Mouse (Mus musculus): ENCODE measurements at regions not wholly inside any gene's neighbourhood (a gene's known extent, or its start where the extent isn't known, plus 50 kb on each side); places are given as distances from the start of the nearest gene placed in this dataset.
A peak's percentile ranks its signal among the peaks of the same experiment; 100 is the strongest.

DNA sequence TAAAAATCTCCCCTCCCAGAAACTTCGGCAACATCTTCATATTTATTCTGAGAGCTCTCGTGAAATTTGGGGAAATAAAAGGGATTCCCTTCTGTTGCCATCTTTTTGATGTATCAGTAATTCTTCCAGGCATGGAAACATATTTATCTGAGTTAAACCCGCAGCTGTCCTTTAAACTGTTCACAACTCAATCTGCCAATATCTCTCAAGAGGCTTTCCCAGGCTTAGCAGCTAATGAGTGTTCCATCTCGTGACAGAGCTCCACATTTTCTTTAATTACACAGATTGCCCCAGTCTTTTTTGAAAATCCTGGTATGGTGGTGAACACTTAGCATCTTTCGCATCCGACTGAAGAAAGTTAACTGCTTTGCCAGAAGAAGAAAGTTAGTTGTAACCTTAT lies 149.5 kb downstream of the Anxa1 start:
- no peak overlapping the region for H3K9ac ChIP-seq
- no peaks in the 10 kb centered on the region for H3K27me3 ChIP-seq (ENCODE audit: insufficient read depth, low read length)
- WGBS: 80% methylated on average over 6 of the region's 6 CpGs
- H3K9me3 ChIP-seq (ENCODE audit: low read depth, low read length): no peaks in the 10 kb centered on the region
- H3K27ac ChIP-seq (ENCODE audit: low read depth): no peak overlapping the region
- no peak for TF ChIP-seq CTCF (IDR thresholded peaks at IDR 0.05; ENCODE audit: low read depth)
- no peaks in the 10 kb centered on the region for H3K4me1 ChIP-seq (ENCODE audit: insufficient read depth)
- H3K36me3 ChIP-seq (ENCODE audit: insufficient read depth): no peaks in the 10 kb centered on the region
- no peak overlapping the region for H3K4me2 ChIP-seq
- no peak for ATAC-seq (ENCODE audit: insufficient read depth)
- H3K4me3 ChIP-seq (ENCODE audit: low read depth, low read length): no peak overlapping the region
- DNase-seq: no peak

DNA sequence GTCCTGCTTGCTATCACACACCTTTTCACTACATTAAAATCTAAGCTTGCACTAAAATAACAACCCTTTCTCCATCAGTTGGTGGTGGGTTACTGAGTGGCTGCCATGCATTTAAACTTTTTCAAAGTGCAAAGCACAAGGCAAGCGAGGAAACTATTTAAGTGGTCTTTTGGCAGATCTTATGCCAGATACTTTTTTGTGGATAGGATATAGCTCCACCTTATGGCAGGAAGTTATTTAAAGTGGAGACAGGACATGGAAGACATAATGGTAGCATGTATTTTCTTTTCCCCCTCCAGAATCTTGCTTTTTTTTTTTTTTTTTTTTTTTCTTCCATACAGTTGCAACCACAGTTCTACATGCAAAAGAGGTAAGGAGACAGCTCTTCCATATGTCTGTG lies 150.3 kb downstream of the Anxa1 start:
- DNase-seq: peak; percentile 54
- H3K9ac ChIP-seq: no peak overlapping the region
- H3K27ac ChIP-seq (ENCODE audit: low read depth): no peak overlapping the region
- no peak overlapping the region for H3K4me2 ChIP-seq
- 23% methylated on average over 1 of the region's 1 CpGs for WGBS
- no peak overlapping the region for H3K4me3 ChIP-seq (ENCODE audit: low read depth, low read length)
- TF ChIP-seq CTCF (IDR thresholded peaks at IDR 0.05; ENCODE audit: low read depth): peak; percentile 33
- no peaks in the 10 kb centered on the region for H3K9me3 ChIP-seq (ENCODE audit: low read depth, low read length)
- no peak for ATAC-seq (ENCODE audit: insufficient read depth)
- H3K27me3 ChIP-seq (ENCODE audit: insufficient read depth, low read length): no peaks in the 10 kb centered on the region
- no peaks in the 10 kb centered on the region for H3K36me3 ChIP-seq (ENCODE audit: insufficient read depth)
- no peaks in the 10 kb centered on the region for H3K4me1 ChIP-seq (ENCODE audit: insufficient read depth)

DNA sequence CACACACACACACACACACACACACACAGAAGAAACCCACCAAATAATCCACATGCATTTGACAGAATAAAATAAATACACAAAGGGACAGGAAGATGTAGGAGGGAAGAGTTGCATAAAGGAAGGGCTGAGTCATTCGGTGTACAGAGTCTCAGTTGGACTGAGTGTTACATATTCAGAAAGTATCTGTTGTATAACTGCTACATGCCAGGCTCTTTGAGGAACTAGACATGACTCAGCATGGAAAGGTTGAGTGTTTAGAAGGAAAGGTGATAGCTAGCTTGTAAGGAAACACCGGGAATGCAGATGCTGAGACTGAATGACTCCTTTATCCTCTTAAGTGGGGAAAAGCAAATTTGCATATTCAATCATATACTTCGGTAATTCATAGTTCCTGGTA lies 151.3 kb downstream of the Anxa1 start:
- Histone ChIP-seq H3K4me1 (ENCODE audit: insufficient read depth) (no peaks in the 10 kb centered on the region), H3K4me2 (no peak overlapping the region), H3K9ac (no peak overlapping the region), H3K36me3 (ENCODE audit: insufficient read depth) (no peaks in the 10 kb centered on the region), H3K27me3 (ENCODE audit: insufficient read depth, low read length) (no peaks in the 10 kb centered on the region), H3K27ac (ENCODE audit: low read depth) (no peak overlapping the region), H3K4me3 (ENCODE audit: low read depth, low read length) (no peak overlapping the region), H3K9me3 (ENCODE audit: low read depth, low read length) (no peaks in the 10 kb centered on the region)
- ATAC-seq (ENCODE audit: insufficient read depth): no peak
- no peak for TF ChIP-seq CTCF (IDR thresholded peaks at IDR 0.05; ENCODE audit: low read depth)
- WGBS: 37% methylated on average over 3 of the region's 3 CpGs
- no peak for DNase-seq

- no peak for TF ChIP-seq CTCF (IDR thresholded peaks at IDR 0.05; ENCODE audit: low read depth)
- no peak overlapping the region for H3K4me3 ChIP-seq (ENCODE audit: low read depth, low read length)
- H3K36me3 ChIP-seq (ENCODE audit: insufficient read depth): no peaks in the 10 kb centered on the region
- H3K9me3 ChIP-seq (ENCODE audit: low read depth, low read length): no peaks in the 10 kb centered on the region
- H3K27ac ChIP-seq (ENCODE audit: low read depth): no peak overlapping the region
- no peaks in the 10 kb centered on the region for H3K27me3 ChIP-seq (ENCODE audit: insufficient read depth, low read length)
- 81% methylated on average over 7 of the region's 7 CpGs for WGBS
- no peak for DNase-seq
- no peak for ATAC-seq (ENCODE audit: insufficient read depth)
- no peaks in the 10 kb centered on the region for H3K4me1 ChIP-seq (ENCODE audit: insufficient read depth)
- H3K9ac ChIP-seq: no peak overlapping the region
- no peak overlapping the region for H3K4me2 ChIP-seq
These were observed 164.0 kb downstream of the Anxa1 start for GRCm38 (mm10) chr19:20226756-20227155.

- no peak for TF ChIP-seq CTCF (IDR thresholded peaks at IDR 0.05; ENCODE audit: low read depth)
These were observed 173.4 kb downstream of the Anxa1 start for GRCm38 (mm10) chr19:20217389-20217788.

GRCm38 (mm10) chr19:20194511-20194910 lies 196.2 kb downstream of the Anxa1 start:
- TF ChIP-seq CTCF (IDR thresholded peaks at IDR 0.05; ENCODE audit: low read depth): no peak
- Histone ChIP-seq H3K4me2 (no peak overlapping the region), H3K4me3 (ENCODE audit: low read depth, low read length) (no peak overlapping the region), H3K27me3 (ENCODE audit: insufficient read depth, low read length) (no peaks in the 10 kb centered on the region), H3K9me3 (ENCODE audit: low read depth, low read length) (no peaks in the 10 kb centered on the region), H3K9ac (no peak overlapping the region), H3K36me3 (ENCODE audit: insufficient read depth) (no peaks in the 10 kb centered on the region), H3K4me1 (ENCODE audit: insufficient read depth) (no peaks in the 10 kb centered on the region), H3K27ac (ENCODE audit: low read depth) (no peak overlapping the region)
- ATAC-seq (ENCODE audit: insufficient read depth) (no peak), DNase-seq (no peak)
- WGBS: 76% methylated on average over 1 of the region's 1 CpGs

More at GRCm38 (mm10) chr19:20217389-20217788, 173.4 kb downstream of the Anxa1 start:
- Histone ChIP-seq H3K27me3 (ENCODE audit: insufficient read depth, low read length) (no peaks in the 10 kb centered on the region), H3K9me3 (ENCODE audit: low read depth, low read length) (no peaks in the 10 kb centered on the region), H3K27ac (ENCODE audit: low read depth) (no peak overlapping the region), H3K4me1 (ENCODE audit: insufficient read depth) (no peaks in the 10 kb centered on the region), H3K4me3 (ENCODE audit: low read depth, low read length) (no peak overlapping the region), H3K36me3 (ENCODE audit: insufficient read depth) (no peaks in the 10 kb centered on the region), H3K4me2 (no peak overlapping the region), H3K9ac (no peak overlapping the region)
- DNase-seq: no peak
- no peak for ATAC-seq (ENCODE audit: insufficient read depth)

GRCm38 (mm10) chr19:20181854-20182253 lies 208.9 kb downstream of the Anxa1 start:
- ATAC-seq (ENCODE audit: insufficient read depth): no peak
- no peaks in the 10 kb centered on the region for H3K27me3 ChIP-seq (ENCODE audit: insufficient read depth, low read length)
- H3K9ac ChIP-seq: no peak overlapping the region
- H3K4me1 ChIP-seq (ENCODE audit: insufficient read depth): no peaks in the 10 kb centered on the region
- DNase-seq: no peak
- WGBS: 79% methylated on average over 4 of the region's 4 CpGs
- no peaks in the 10 kb centered on the region for H3K9me3 ChIP-seq (ENCODE audit: low read depth, low read length)
- no peak overlapping the region for H3K27ac ChIP-seq (ENCODE audit: low read depth)
- no peak for TF ChIP-seq CTCF (IDR thresholded peaks at IDR 0.05; ENCODE audit: low read depth)
- no peak overlapping the region for H3K4me3 ChIP-seq (ENCODE audit: low read depth, low read length)
- H3K4me2 ChIP-seq: no peak overlapping the region
- H3K36me3 ChIP-seq (ENCODE audit: insufficient read depth): no peaks in the 10 kb centered on the region

DNA sequence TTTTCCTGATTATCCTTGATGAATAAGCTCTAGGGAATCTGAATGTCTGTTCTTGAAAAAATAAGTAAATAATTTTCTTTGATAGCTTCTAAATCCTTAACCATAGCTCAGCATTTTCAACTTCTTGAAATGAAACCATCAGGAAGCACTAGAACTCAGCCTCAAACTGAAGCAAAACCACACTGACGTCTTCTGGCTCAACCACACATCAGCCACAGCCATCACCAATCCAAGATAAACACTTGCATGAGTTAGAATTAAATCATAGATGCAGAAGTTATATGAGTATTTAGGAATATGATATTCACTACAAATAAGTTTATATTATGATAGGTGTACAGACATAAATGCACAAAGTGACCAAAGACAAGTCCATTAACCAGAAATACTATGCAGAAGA lies 229.2 kb downstream of the Anxa1 start:
- 68% methylated on average over 1 of the region's 1 CpGs for WGBS
- no peak for TF ChIP-seq CTCF (IDR thresholded peaks at IDR 0.05; ENCODE audit: low read depth)
- ATAC-seq (ENCODE audit: insufficient read depth): no peak

More for the DNA sequence above, 229.2 kb downstream of the Anxa1 start:
- H3K27me3 ChIP-seq (ENCODE audit: insufficient read depth, low read length): no peaks in the 10 kb centered on the region
- no peaks in the 10 kb centered on the region for H3K9me3 ChIP-seq (ENCODE audit: low read depth, low read length)
- H3K4me1 ChIP-seq (ENCODE audit: insufficient read depth): no peaks in the 10 kb centered on the region
- no peak overlapping the region for H3K4me3 ChIP-seq (ENCODE audit: low read depth, low read length)
- H3K9ac ChIP-seq: no peak overlapping the region
- no peak overlapping the region for H3K27ac ChIP-seq (ENCODE audit: low read depth)
- no peaks in the 10 kb centered on the region for H3K36me3 ChIP-seq (ENCODE audit: insufficient read depth)
- no peak for DNase-seq
- H3K4me2 ChIP-seq: no peak overlapping the region

Data from lung, embryonic 14.5 days (tissue).